Mouse (Mus musculus) erythroblast, embryonic 14.5 days (primary cell): Measurements from ENCODE around the gene Mcts2.

ENCODE experiments used
- GATA1 ChIP-seq: IDR thresholded peaks from 2 replicates; pipeline ENCODE4 v1.6.1; 2012; ENCODE audit warnings: low read length, inconsistent platforms, mixed read lengths
- TAL1 ChIP-seq: IDR thresholded peaks from 3 replicates; pipeline ENCODE4 v1.6.1; 2012; ENCODE audit warnings: low read length, inconsistent platforms, mixed read lengths

GRCm38 (mm10) chr2:152652901-152653620, 33.8 kb upstream of the Mcts2 start:
- TF ChIP-seq TAL1 (no peak), GATA1 (no peak)
